Mouse (Mus musculus) erythroblast, embryonic 14.5 days (primary cell): ENCODE measurements around the gene Crhbp.

Experiments
- GATA1 ChIP-seq: IDR thresholded peaks from 2 replicates; pipeline ENCODE4 v1.6.1; 2012; ENCODE audit warnings: low read length, inconsistent platforms, mixed read lengths
- TAL1 ChIP-seq: IDR thresholded peaks from 3 replicates; pipeline ENCODE4 v1.6.1; 2012; ENCODE audit warnings: low read length, inconsistent platforms, mixed read lengths

- TF ChIP-seq TAL1: no peak
- no peak for TF ChIP-seq GATA1
These were observed 26.0 kb downstream of the Crhbp start for GRCm38 (mm10) chr13:95418575-95419203.
